Mouse (Mus musculus) liver, embryonic 15.5 days (tissue): ENCODE measurements around the gene Ncstn. TPM values are rescaled to one million over a fixed set of nuclear protein-coding genes. Genes with fewer than 3 reads are reported as not detected.
A peak's percentile ranks its signal among the peaks of the same experiment; 100 is the strongest.

ENCODE experiments used
- ATAC-seq: fragments of 200-750 bp; cut with Nextera tagmentation; 2 replicates; pipeline ENCODE4 v1.8.0; 2017; ENCODE audit warnings: moderate number of reproducible peaks, mild to moderate bottlenecking, moderate library complexity; ENCODE audit not compliant: insufficient read depth
- H3K27ac ChIP-seq: fragments of 300-500 bp; sonication (generic); replicated peaks from 2 replicates; pipeline ENCODE4 v1.5.1; 2015; ENCODE audit warnings: mild to moderate bottlenecking, inconsistent platforms
- H3K27me3 ChIP-seq: fragments of 300-500 bp; sonication (generic); 2 replicates; pipeline ENCODE4 v1.6.1; 2015; ENCODE audit warnings: mild to moderate bottlenecking, inconsistent platforms
- H3K36me3 ChIP-seq: fragments of 300-500 bp; sonication (generic); replicated peaks from 2 replicates; pipeline ENCODE4 v1.6.1; 2015; ENCODE audit warnings: moderate library complexity, mild to moderate bottlenecking, inconsistent platforms
- H3K4me1 ChIP-seq: fragments of 300-500 bp; sonication (generic); replicated peaks from 2 replicates; pipeline ENCODE4 v1.6.1; 2015; ENCODE audit warnings: inconsistent platforms
- H3K4me2 ChIP-seq: fragments of 300-500 bp; sonication (generic); 2 replicates; pipeline ENCODE4 v1.6.1; 2015; ENCODE audit warnings: moderate library complexity, mild to moderate bottlenecking, inconsistent platforms
- H3K4me3 ChIP-seq: fragments of 300-500 bp; sonication (generic); replicated peaks from 2 replicates; pipeline ENCODE4 v1.5.1; 2015; ENCODE audit warnings: mild to moderate bottlenecking, inconsistent platforms
- H3K9ac ChIP-seq: fragments of 300-500 bp; sonication (generic); 2 replicates; pipeline ENCODE4 v1.6.1; 2015; ENCODE audit warnings: moderate library complexity, mild to moderate bottlenecking, inconsistent platforms
- H3K9me3 ChIP-seq: fragments of 300-500 bp; sonication (generic); replicated peaks from 2 replicates; pipeline ENCODE4 v1.6.1; 2016; ENCODE audit warnings: inconsistent platforms
- WGBS: fragments of 180-500 bp; shearing (Covaris S2); methylation state at CpG from one replicate; pipeline ENCODE4 v1.1.7; 2015; ENCODE audit warnings: mixed read lengths; ENCODE audit not compliant: insufficient replicate concordance; 5-methylcytosine and 5-hydroxymethylcytosine counted together
- polyA plus RNA-seq: library from polyadenylated mRNA; unstranded; fragments of >200 nt; fragmentation: Nextera tagmentation; extraction: Ambion mirVana; gene quantifications from 2 replicates; pipeline ENCODE4 v1.2.1, GENCODE M21; 2015

Gene Ncstn
- polyA plus RNA-seq, 1 experiment from 2014 or later: 37.6 TPM

DNA sequence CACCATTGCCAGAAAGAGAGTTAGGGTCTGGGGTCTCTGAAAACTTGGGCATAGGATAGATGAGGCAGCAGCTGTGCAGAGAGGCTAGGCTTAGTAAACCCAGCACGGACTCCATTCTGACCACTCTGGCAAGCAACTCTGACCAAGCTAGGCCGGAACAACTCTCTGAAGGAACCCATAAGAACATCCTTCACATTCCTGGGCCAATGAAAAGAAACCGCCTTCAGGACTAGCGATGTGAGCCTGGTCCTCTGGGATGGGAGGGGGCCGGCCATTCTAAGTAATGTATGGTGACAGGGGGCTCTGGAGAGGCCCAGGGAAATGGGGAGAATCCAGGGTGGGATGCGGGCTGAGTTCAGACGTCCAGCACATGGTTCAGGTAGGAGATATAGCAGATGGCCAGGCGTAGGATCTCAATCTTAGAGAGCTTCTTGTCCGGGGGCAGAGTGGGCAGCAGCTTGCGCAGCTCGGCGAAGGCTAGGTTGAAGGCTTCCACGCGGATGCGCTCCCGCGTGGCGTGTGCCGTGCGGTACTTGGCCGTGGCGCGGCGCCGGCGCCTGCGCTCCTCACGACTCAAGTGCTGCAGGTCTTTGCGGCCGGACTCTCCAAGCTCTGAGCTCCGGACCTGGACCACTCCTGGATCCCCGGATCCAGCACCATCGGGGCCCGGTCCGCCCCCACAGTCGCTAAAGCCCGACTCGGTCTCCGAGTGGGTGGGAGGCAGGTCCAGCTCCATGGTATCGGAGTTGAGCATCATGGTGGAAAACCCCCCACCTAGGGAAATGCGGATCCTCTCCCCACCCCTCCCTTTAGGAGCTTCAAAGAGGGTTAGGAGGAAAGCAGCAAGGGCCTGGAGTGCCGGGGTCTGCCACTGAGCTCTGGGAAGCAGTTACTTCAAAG, 28.8 kb downstream of the Ncstn start:
- Histone ChIP-seq H3K27ac (no peak overlapping the region), H3K4me2 (peak overlapping the region; percentile 41), H3K9ac (no peak overlapping the region), H3K36me3 (no peaks in the 10 kb centered on the region), H3K27me3 (peaks cover 67% of the 10 kb centered on the region), H3K4me3 (0 out of 2 replicates have a peak overlapping the region, but pooled peaks have one; percentile 7), H3K4me1 (peaks cover 4% of the 10 kb centered on the region; the same call in 1 of the 2 replicates), H3K9me3 (no peaks in the 10 kb centered on the region)
- no peak for ATAC-seq
- WGBS: 6% methylated on average over 42 of the region's 42 CpGs

DNA sequence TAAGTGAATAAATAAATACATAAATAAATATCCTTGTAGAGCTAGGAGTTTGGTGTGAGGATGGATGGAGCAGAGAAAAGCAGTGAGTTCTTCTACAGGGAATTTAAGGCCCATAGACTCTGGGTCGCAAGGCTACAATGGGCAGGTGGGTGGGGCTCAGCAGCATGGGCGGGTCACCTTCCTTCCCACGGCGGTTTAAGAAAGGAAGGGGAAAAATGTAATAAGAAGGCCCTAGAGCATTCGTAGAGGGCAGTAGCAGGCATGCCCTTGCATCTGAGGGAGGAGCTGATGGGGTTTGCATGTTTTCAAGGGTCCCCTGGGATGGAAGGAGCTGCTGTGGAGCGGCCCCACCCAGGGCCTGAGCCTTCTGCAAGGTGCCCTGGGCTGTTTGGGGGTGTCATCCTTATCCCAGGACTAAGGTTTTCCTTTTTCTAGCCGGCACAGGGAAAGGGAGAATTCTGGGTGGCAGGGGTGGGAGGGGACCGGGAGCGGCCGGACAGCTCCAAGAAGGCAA, 29.8 kb downstream of the Ncstn start:
- WGBS: 13% methylated on average over 10 of the region's 10 CpGs
- H3K9ac ChIP-seq: no peak overlapping the region
- no peak overlapping the region for H3K27ac ChIP-seq
- H3K4me1 ChIP-seq: peaks cover 4% of the 10 kb centered on the region; the same call in 1 of the 2 replicates
- no peaks in the 10 kb centered on the region for H3K9me3 ChIP-seq
- H3K4me3 ChIP-seq: no peak overlapping the region
- ATAC-seq: no peak
- no peaks in the 10 kb centered on the region for H3K36me3 ChIP-seq
- peaks cover 67% of the 10 kb centered on the region for H3K27me3 ChIP-seq
- H3K4me2 ChIP-seq: no peak overlapping the region

DNA sequence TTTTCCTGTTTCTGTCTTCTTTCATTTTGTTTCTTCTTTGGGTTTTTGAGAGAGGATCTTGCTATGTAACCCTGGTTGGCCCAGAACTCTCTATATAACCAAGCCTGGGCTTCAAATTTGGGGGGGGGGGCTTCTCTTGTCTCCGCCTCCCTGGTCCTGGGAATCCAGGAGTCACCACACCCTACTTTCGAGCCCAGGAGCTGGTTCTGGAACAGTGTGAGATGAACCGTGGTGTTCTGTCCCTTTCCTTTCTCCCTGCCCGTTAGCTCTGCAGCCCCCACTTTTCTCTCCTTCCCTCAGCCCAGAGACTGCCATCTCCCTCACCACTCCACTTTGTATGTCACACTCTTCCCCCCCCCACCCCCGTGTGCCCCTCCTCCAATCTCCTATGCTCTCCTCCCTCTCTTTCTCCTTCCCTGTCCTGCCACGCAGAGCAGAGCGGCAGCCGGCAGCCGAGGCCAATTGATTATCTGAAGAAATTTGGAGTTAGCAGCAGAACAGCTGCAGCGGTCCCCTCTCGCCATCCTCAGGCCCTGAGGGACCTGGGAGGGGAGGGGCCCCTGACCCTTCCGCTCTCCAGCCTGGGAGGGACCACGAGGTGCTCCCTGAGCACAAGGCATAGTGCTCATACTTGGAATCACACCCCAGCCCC, 33.3 kb downstream of the Ncstn start:
- no peak overlapping the region for H3K4me3 ChIP-seq
- no peak overlapping the region for H3K27ac ChIP-seq
- H3K36me3 ChIP-seq: no peaks in the 10 kb centered on the region
- H3K4me2 ChIP-seq: no peak overlapping the region
- no peak for ATAC-seq
- H3K4me1 ChIP-seq: peaks cover 4% of the 10 kb centered on the region; the same call in 1 of the 2 replicates
- no peaks in the 10 kb centered on the region for H3K9me3 ChIP-seq
- H3K9ac ChIP-seq: no peak overlapping the region
- 44% methylated on average over 13 of the region's 13 CpGs for WGBS
- peaks cover 39% of the 10 kb centered on the region for H3K27me3 ChIP-seq

DNA sequence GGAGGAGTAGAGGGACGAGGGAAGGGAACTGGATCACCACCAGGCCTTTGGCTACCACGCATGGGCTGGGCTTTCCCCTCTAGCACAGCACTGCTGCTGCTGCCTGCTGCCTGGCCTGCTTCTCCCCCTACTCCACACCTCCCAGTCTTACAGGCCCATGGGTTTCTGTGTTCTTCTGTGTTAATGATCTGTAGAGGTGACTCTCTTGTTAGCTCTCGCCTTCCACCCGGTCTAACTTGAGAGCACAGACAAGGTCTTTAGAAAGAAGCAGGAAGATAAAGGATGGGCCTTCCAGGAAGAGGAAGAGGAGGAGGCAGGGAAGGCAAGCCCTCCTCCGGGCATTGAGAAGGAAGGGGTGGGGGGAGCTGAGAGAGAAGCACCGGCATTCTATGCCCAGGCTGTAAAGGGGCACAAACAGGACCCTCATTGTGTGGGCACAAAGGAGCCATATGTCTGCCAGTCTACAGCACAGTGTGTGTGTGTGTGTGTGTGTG, 34.3 kb downstream of the Ncstn start:
- 12% methylated on average over 6 of the region's 6 CpGs for WGBS
- Histone ChIP-seq H3K27me3 (peaks cover 30% of the 10 kb centered on the region), H3K4me3 (no peak overlapping the region), H3K4me1 (no peaks in the 10 kb centered on the region), H3K36me3 (no peaks in the 10 kb centered on the region), H3K9me3 (no peaks in the 10 kb centered on the region), H3K27ac (no peak overlapping the region), H3K9ac (no peak overlapping the region), H3K4me2 (no peak overlapping the region)
- ATAC-seq: no peak

DNA sequence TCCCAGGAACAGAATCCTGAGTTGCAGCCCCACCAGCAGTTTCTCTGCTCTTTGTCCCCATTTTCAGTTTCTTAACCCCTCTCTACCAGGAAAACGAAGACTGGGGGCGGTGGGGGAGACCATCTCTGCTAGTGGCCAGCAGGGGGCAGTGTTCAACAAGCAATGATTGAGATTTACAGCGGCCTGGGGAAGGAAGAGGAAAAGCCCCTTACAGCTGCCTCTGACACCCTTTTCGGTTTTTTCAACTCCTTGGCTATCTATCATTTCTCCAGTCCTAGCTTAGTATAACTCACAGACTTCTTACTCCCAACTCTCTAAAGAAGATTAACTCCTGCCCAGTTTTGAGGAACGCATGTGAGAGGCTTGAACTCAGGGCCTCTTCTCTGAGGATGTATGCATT, 35.7 kb downstream of the Ncstn start:
- Histone ChIP-seq H3K4me3 (no peak overlapping the region), H3K9ac (no peak overlapping the region), H3K4me2 (no peak overlapping the region), H3K27ac (no peak overlapping the region), H3K4me1 (no peaks in the 10 kb centered on the region), H3K36me3 (no peaks in the 10 kb centered on the region), H3K9me3 (no peaks in the 10 kb centered on the region), H3K27me3 (peaks cover 16% of the 10 kb centered on the region)
- peak; percentile 25; the same call in 1 of the 2 replicates for ATAC-seq
- 9% methylated on average over 5 of the region's 5 CpGs for WGBS

DNA sequence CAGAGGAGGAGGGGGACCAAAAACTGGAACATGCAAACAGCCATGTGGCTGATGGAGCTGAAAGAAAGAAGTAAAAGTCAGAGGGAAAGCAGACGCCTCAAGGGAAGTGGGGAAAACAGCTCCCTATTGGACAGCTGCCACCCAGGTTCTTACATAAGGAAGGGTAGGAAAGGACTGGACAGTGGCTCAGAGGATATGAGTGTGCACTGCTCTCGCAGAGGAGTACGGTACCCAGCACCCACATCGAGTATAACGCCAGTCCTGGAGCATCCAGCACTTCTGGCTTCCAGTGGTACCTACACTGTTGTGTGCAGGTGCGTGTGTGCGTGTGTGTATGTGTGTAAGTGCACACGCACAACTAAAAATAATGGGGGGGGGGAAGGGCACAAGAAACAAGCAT, 36.2 kb downstream of the Ncstn start:
- H3K27me3 ChIP-seq: peaks cover 11% of the 10 kb centered on the region
- no peak overlapping the region for H3K4me2 ChIP-seq
- WGBS: 56% methylated on average over 8 of the region's 8 CpGs
- no peak overlapping the region for H3K4me3 ChIP-seq
- H3K9ac ChIP-seq: no peak overlapping the region
- H3K4me1 ChIP-seq: no peaks in the 10 kb centered on the region
- ATAC-seq: no peak
- H3K36me3 ChIP-seq: no peaks in the 10 kb centered on the region
- H3K9me3 ChIP-seq: no peaks in the 10 kb centered on the region
- no peak overlapping the region for H3K27ac ChIP-seq

DNA sequence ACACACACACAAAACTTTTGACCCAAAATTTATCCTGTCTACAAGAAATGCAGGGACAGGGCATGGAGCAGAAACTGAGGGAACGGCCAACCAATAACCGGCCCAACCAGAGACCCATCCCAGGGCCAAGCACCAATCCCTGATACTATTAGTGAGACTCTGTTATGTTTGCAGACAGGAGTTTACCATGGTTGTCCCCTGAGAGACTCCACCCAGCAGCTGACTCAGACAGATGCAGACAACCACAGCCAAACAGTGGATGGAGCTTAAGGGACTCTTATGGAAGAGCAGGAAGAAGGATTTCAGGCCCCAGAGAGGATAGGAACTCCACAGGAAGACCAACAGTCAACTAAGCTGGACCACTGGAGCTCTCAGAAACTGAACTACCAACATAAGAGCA, 52.7 kb downstream of the Ncstn start:
- H3K4me2 ChIP-seq: no peak overlapping the region
- no peak overlapping the region for H3K9ac ChIP-seq
- no peak for ATAC-seq
- WGBS: 80% methylated on average over 2 of the region's 2 CpGs
- H3K9me3 ChIP-seq: no peaks in the 10 kb centered on the region
- peaks cover 7% of the 10 kb centered on the region for H3K4me1 ChIP-seq
- peaks cover 13% of the 10 kb centered on the region for H3K27me3 ChIP-seq
- H3K4me3 ChIP-seq: no peak overlapping the region
- no peak overlapping the region for H3K27ac ChIP-seq
- no peaks in the 10 kb centered on the region for H3K36me3 ChIP-seq

DNA sequence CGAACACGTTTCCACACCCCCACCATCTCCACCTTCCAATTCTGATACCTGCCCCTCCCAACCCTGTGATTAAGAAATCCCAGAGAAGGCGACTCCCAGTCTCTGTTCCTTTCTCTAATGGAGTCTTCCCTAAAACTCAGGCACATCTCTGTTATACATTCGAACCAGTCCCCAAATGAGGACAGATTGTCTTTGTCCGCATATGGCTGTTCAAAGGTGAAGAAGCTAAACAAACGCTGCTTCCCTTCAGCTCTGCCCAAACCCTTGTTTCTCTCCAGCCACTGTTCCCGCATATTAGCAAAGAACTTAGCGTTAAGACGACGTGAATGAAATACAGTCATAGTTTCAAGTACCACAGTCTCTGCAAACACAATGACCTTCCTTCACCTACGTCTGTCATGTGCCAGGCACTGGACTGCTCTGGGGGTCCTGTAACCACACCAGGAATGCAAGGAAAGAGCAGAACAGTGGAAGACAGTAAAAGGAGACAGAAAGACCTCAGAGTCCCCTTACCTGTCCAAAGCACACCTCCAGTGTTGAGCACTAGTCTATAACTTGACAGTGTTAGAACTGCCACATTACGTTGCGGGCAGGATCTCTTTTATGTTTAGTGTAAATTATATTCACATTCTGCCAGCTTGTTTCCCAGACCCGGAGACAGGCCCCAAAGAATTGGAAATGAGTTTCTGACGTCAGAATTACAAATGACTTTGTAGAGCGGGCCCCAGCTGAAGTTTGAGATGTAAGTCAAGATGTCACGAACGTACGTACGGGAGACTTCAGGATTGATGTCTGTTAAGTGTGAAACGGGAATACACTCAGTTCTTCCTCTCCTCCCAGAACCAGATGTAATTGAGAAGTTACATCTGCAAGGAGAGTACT, 54.0 kb downstream of the Ncstn start, which contains the start of gene Vangl2:
Vangl2 (minus strand) TSS at position 51 of the 882 bp plus-strand sequence.
- Histone ChIP-seq H3K36me3 (no peaks in the 10 kb centered on the region), H3K4me3 (peak within 1 kb of the TSS; percentile 63), H3K9me3 (no peaks in the 10 kb centered on the region), H3K27me3 (peaks cover 13% of the 10 kb centered on the region), H3K4me1 (peaks cover 7% of the 10 kb centered on the region), H3K4me2 (peak within 1 kb of the TSS; percentile 77), H3K9ac (0 out of 2 replicates have a peak within 1 kb of the TSS, but pooled peaks have one; percentile 33), H3K27ac (no peak within 1 kb of the TSS)
- ATAC-seq: no peak
- 68% methylated on average over 21 of the region's 21 CpGs for WGBS

DNA sequence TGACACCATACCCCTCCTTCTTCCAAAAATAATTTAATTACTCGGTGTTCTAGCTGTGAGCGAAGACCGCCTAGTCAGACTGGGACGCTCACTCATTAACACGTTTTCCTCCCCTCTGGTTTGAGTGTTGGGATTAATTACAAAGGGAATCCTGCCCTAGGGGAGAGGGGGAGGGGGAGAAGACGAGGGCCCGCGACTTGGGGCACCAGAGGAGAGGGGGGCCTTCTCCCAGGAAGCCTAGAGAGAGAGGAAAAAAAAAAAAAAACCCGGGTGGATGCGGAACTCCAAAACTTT, 54.8 kb downstream of the Ncstn start:
- no peak for ATAC-seq
- peak overlapping the region; percentile 77; the same call in 1 of the 2 replicates for H3K4me2 ChIP-seq
- H3K9me3 ChIP-seq: no peaks in the 10 kb centered on the region
- no peak overlapping the region for H3K4me3 ChIP-seq
- peaks cover 7% of the 10 kb centered on the region for H3K4me1 ChIP-seq
- no peak overlapping the region for H3K27ac ChIP-seq
- H3K9ac ChIP-seq: no peak overlapping the region
- 33% methylated on average over 10 of the region's 10 CpGs for whole genome bisulfite sequencing
- peaks cover 13% of the 10 kb centered on the region for H3K27me3 ChIP-seq
- H3K36me3 ChIP-seq: no peaks in the 10 kb centered on the region

DNA sequence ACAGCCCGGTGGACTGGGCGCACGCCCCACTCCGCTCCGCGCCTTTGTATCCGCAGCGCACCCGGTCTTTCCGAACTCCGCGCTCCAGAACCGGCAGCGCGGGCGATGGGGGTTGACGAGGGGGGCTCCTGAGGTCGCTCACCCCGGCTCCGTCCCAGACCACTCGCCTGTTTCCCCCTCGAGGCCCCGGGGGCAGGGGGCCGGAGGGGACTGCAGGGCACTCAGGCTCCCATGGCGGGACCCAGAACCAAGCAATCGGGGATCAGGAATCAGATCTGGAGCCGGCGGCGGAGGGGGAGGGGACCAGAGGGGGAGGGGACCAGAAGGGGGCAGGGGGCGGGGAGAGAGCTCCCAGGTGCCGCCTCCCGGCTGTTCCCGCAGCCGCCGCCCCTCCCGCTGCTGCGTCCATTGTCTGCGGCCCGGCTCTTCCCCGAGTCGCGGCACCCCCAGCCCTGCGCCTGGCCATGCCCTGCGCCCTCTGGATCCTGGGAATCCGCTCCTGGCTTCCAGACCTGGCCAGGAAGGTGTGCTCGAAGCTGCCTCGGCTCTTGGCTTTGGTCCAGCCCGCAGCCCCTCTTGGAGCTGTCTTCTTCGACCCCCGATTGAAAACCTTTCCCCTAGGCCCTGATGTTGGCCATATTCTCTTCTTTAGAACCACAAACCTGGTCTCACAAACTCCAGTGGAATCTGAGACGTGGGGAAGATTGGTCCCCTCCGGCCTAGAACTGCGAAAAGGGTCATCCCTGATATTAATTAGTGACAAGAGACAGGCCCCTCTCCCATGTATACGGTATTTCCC, 55.4 kb downstream of the Ncstn start:
- Histone ChIP-seq H3K27ac (no peak overlapping the region), H3K9me3 (no peaks in the 10 kb centered on the region), H3K4me1 (peaks cover 7% of the 10 kb centered on the region), H3K36me3 (no peaks in the 10 kb centered on the region), H3K9ac (peak overlapping the region; percentile 50; the same call in 1 of the 2 replicates), H3K4me2 (peak overlapping the region; percentile 77), H3K27me3 (peaks cover 13% of the 10 kb centered on the region), H3K4me3 (peak overlapping the region; percentile 63)
- 2% methylated on average over 48 of the region's 54 CpGs for WGBS
- peak; percentile 76 for ATAC-seq
